Mouse (Mus musculus) layer of hippocampus, adult 2 months (tissue): Measurements from ENCODE around the gene Gsk3b. TPM values are rescaled to one million over a fixed set of nuclear protein-coding genes. Genes with fewer than 3 reads are reported as not detected.
"Not testable (repeated sequence)": the region's sequence is repeated elsewhere in the genome, so short reads cannot be mapped to it uniquely, and the experiment has no call there.

ENCODE experiments used
- DNase-seq, 2 experiments: peaks; one replicate each; pipeline ENCODE4 v3.0.0; 2022; ENCODE audit warnings: low spot score in 2 of 2
- H3K27ac ChIP-seq: fragments of 200-600 bp; 2 replicates; pipeline ENCODE4 v1.8.1; 2022
- H3K4me3 ChIP-seq: fragments of 200-600 bp; 2 replicates; pipeline ENCODE4 v1.8.1; 2022; ENCODE audit warnings: mild to moderate bottlenecking
- CTCF ChIP-seq: fragments of 200-600 bp; conservative IDR thresholded peaks from 2 replicates; pipeline ENCODE4 v1.8.1; 2022; ENCODE audit warnings: antibody characterized with exemption, mild to moderate bottlenecking, moderate library complexity
- long read RNA-seq, 2 experiments: library from polyadenylated mRNA; stranded (forward); transcript quantifications; one replicate each; pipeline ENCODE4 v2.0.0; 2021; ENCODE audit warnings: borderline mapping rate in 2 of 2
- total RNA-seq, 2 experiments: library from RNA; stranded (reverse); gene quantifications; 2 replicates each; pipeline ENCODE4 v1.2.3; 2021

The Gsk3b gene
- 100 to 1,000 TPM; 152 to 153 TPM for total RNA-seq
- long read RNA-seq, experiment 1, full-length matches to known transcripts = 2 of 8 reads
- long read RNA-seq, experiment 1, partial matches to known transcripts = 2 of 8 reads
- long read RNA-seq, experiment 1, other reads (novel, unspliced or antisense) = 4 of 8 reads
- long read RNA-seq, experiment 2, full-length matches to known transcripts = 3 of 14 reads
- long read RNA-seq, experiment 2, partial matches to known transcripts = 3 of 14 reads
- long read RNA-seq, experiment 2, other reads (novel, unspliced or antisense) = 8 of 14 reads

DNA sequence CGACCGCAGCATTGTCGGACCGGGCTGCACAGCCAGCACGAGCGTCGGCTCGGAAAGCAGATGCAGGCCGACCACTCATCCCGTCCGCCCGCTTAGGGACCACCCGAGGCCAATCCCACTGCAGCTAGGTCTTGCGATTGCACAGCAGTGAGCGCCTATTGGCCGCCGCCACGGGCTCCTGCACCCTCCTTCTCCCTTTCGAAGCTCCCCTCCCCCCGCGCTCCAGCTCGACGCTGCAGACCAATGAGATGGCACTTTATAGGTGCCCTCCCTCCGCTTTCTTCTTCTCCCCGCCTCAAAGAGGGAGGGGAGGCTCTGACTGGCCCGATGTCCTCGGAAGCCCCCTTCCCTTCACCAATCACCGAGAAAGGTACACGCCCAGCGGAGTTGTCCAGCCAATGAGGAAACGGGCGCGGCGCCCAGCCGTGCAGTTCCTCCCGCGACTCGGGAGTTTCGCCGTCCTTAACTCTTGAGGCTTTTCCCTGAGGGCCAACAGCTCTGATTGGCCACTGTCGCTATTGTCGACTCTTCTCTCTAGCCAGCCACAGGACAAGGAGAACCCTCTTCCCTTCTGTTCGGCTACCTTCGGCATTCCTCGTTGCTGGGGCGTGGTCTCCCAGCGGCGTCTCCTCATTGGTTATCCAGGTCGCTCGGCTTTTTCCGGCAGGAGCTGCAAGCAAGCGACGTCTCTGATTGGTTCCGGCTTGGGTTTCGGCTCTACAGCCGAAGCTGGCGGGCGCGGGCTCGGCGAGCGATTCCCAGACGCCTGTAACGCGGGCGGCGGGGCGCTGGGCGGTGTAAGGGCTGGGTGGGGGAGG, at the start of gene Gsk3b:
Gene Gsk3b, plus strand, starts transcription at position 373 of the 818 bp plus-strand sequence.
- peak; percentile 98 to 100 for DNase-seq
- no peak for TF ChIP-seq CTCF
- peak within 1 kb of the TSS; percentile 100 for H3K27ac ChIP-seq
- peak within 1 kb of the TSS; percentile 92 for H3K4me3 ChIP-seq

- Histone ChIP-seq H3K4me3 (no peak overlapping the region), H3K27ac (no peak overlapping the region)
- TF ChIP-seq CTCF = no peak
- no peak for DNase-seq
These were observed 46.6 kb upstream of the Gsk3b start for GRCm38 (mm10) chr16:38042160-38042559.

GRCm38 (mm10) chr16:38044551-38044950, 44.2 kb upstream of the Gsk3b start:
- no peak for TF ChIP-seq CTCF
- H3K27ac ChIP-seq = no peak overlapping the region
- DNase-seq = peak; percentile 35 to 61
- no peak overlapping the region for H3K4me3 ChIP-seq

DNA sequence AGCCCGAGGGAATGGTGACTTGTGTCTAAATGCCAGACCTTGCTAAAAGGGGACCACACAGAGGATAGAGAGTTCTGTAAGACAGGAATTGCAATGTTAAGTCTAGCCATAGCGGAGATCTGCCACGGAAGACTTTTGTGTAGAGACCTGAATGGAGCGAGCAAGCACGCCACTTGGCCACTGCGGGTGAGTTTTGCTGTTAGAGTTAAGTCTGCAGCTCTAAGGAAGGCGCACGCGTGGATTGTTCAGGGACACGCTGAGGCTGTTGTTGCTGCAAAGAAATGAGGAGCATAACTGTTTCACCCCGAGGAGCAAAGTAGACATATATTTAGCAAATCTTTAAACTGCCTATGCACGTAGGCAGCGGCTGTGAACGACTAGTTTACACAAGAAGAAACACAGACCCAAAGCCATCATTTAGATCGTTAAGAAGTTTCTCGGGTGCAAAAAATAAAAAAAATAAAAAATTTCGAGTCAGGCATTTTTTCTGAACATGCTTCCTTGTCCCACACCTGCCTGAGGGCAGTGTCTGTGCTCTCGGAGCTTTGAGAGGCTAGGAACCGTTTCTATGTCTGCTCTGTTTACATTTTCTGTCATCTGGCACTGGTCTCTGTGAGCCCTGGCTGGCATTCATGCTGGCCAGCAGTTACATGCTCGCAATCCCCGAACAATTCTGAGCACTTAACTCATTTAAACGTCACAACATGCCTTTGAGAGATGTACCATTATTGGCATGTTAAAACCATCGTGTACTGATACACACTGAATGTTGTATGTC, 40.8 kb upstream of the Gsk3b start:
- Histone ChIP-seq H3K4me3 (peak overlapping the region; percentile 26), H3K27ac (no peak overlapping the region)
- no peak for TF ChIP-seq CTCF
- no peak for DNase-seq

DNA sequence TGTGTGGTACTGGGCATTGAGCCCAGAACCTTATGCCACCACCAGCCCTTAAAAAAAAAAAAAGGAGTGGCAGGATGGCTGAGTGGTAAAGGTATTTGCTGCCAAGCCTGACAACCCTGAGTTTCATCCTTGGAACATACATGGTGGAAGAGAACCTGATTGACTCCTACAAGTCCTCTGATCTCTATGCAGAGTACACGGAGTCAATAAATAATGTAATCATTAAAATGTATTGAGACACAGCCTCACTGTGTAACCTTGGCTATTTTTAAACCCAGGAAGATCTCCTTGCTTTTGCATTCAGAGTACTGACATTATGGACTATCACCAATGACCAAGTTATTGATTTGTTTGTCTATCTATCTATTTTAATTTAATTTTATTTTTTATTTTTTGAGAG, 30.9 kb upstream of the Gsk3b start:
- no peak for DNase-seq

DNA sequence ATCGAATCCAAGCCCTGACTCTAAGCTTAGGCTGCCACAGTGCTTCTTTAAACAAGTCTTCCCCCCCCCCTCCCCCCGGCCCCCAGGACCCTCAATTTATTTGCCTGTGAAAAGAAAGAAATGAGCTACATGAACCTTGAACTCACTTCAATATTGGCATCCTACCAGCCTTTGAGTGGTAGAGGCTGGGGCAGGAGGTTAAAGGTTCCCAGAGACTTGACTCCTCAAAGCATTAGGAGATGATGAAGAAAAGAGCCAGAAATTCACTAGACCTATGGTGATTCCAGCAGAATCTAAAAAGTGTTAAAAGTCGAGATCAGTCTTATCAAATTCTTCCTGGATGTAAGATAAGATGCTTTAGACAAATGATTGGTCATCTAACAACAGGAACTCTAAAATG, 30.0 kb upstream of the Gsk3b start:
- DNase-seq = no peak
- Histone ChIP-seq H3K27ac (no peak overlapping the region), H3K4me3 (no peak overlapping the region)
- TF ChIP-seq CTCF = no peak

More for the DNA sequence above, 30.9 kb upstream of the Gsk3b start:
- no peak overlapping the region for H3K4me3 ChIP-seq
- no peak for TF ChIP-seq CTCF
- no peak overlapping the region for H3K27ac ChIP-seq

GRCm38 (mm10) chr16:38059631-38060030, 29.2 kb upstream of the Gsk3b start:
- no peak for TF ChIP-seq CTCF
- H3K27ac ChIP-seq = no peak overlapping the region

DNA sequence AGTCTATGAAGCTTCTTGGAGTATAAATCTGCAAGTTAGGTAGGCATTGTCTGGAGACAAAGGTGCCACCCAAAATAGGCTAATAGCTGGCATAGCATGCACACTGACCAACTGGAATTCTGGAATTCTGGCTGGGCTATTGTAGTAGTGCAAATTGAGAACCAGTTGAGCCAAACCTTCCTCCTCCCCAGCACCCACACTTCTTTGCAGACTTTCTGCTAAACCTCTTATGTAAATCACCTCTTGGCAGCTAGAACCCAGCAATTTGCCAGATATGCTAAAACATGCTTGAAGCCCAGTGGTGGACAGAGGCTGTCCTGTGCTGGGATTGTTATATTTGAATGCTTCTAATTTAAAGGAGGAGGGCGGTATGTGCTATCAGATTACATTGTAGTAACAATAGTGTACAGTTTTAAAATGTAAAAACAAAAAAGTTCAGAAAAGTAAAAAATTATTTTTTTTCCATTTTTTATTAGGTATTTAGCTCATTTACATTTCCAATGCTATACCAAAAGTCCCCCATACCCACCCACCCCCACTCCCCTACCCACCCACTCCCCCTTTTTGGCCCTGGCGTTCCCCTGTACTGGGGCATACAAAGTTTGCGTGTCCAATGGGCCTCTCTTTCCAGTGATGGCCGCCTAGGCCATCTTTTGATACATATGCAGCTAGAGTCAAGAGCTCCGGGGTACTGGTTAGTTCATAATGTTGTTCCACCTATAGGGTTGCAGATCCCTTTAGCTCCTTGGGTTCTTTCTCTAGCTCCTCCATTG, 14.8 kb upstream of the Gsk3b start:
- not testable (repeated sequence) for H3K4me3 ChIP-seq, H3K27ac ChIP-seq, DNase-seq

More at GRCm38 (mm10) chr16:38059631-38060030, 29.2 kb upstream of the Gsk3b start:
- no peak overlapping the region for H3K4me3 ChIP-seq
- DNase-seq = no peak

GRCm38 (mm10) chr16:38080201-38080600, 8.6 kb upstream of the Gsk3b start:
- TF ChIP-seq CTCF = no peak
- DNase-seq = no peak
- H3K27ac ChIP-seq = no peak overlapping the region
- H3K4me3 ChIP-seq = no peak overlapping the region

DNA sequence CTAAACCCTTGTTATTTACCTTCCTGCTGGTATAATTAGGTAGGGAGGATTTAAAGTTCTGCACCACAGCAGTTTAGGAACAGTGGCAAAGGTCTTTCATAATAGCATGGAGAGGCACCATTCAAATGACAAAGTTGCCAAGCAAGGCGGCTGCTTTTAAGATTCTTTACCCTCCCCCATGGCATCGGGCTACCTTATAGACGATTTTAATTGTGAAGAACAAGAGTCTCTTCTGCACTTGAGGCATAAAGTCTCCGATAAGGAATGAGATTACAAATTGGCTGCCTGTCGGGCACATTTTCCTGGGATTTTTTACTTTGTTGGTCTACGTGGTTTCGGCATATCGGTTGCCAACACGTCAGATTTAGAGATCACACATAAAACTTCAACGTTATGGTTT, 1.6 kb upstream of the Gsk3b start:
- DNase-seq = no peak
- H3K27ac ChIP-seq = peak overlapping the region; percentile 100
- no peak for TF ChIP-seq CTCF
- H3K4me3 ChIP-seq = peak overlapping the region; percentile 92

- peak; percentile 53 for TF ChIP-seq CTCF
- DNase-seq = no peak
- H3K27ac ChIP-seq = peak overlapping the region; percentile 100
- H3K4me3 ChIP-seq = peak overlapping the region; percentile 92
These were observed 1.1 kb upstream of the Gsk3b start for GRCm38 (mm10) chr16:38087645-38088125.

DNA sequence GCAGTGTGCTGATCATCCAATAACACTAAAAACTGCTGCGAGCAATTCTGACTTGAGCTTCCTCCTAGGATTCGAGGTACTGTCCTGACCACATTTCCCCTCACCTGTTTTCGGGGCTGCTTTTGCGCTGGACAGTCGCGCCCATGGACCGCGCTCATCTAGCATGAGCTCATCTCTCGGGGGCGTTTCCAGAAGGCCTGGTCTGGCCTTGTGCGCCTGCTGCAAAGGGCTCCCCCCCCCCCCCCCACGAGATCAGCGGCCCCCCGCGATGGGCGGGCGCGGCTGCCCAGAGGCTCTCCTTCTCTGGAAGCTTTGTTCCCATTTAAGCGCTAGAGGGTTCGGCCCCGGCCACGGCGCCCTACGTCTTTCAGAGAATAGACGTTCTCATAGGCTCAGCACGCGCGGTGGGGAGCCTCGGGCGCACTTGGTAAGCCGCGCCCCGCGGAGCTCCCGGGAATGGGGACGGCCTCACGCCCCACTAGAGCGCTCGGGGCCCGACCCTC, 624 bp upstream of the Gsk3b start:
- Histone ChIP-seq H3K27ac (peak overlapping the region; percentile 100), H3K4me3 (peak overlapping the region; percentile 92)
- DNase-seq = no peak
- TF ChIP-seq CTCF = no peak; the same call in 1 of the 2 replicates
